Mouse (Mus musculus) small intestine, adult 2 months (tissue): ENCODE results near the gene Ehbp1. TPM values are rescaled to one million over a fixed set of nuclear protein-coding genes. Genes with fewer than 3 reads are reported as not detected.

ENCODE experiments used
- H3K27ac ChIP-seq: fragments of 200-500 bp; 2 replicates; pipeline ENCODE4 v1.5.1; 2012; ENCODE audit warnings: low read depth, low read length, control low read depth, inconsistent platforms; ENCODE audit not compliant: insufficient read depth
- H3K27me3 ChIP-seq: fragments of 200-500 bp; 2 replicates; pipeline ENCODE4 v1.6.1; 2012; ENCODE audit warnings: mild to moderate bottlenecking, moderate library complexity, low read length, inconsistent platforms; ENCODE audit not compliant: control insufficient read depth, insufficient read depth
- H3K36me3 ChIP-seq: fragments of 200-500 bp; 2 replicates; pipeline ENCODE4 v1.6.1; 2012; ENCODE audit warnings: mild to moderate bottlenecking, low read length, control low read depth, inconsistent platforms; ENCODE audit not compliant: control insufficient read depth, insufficient read depth
- H3K4me1 ChIP-seq: fragments of 200-500 bp; 2 replicates; pipeline ENCODE4 v1.6.1; 2012; ENCODE audit warnings: low read length, inconsistent platforms, mixed read lengths; ENCODE audit not compliant: control insufficient read depth, insufficient read depth, insufficient read length
- H3K4me3 ChIP-seq: fragments of 200-500 bp; 2 replicates; pipeline ENCODE4 v1.5.1; 2012; ENCODE audit warnings: low read depth, mild to moderate bottlenecking, control low read depth, inconsistent platforms, low read length, moderate library complexity
- CTCF ChIP-seq: fragments of 200-500 bp; IDR thresholded peaks from 2 replicates; pipeline ENCODE4 v1.5.1; 2012; ENCODE audit warnings: low read depth, mild to moderate bottlenecking, control low read depth, inconsistent platforms, low read length, moderate library complexity, mixed read lengths; ENCODE audit not compliant: insufficient replicate concordance, insufficient read length; ENCODE audit errors: extremely low read depth
- POLR2A ChIP-seq: fragments of 200-500 bp; IDR thresholded peaks from 2 replicates; pipeline ENCODE4 v1.6.1; 2012; ENCODE audit warnings: low read depth, mild to moderate bottlenecking, control low read depth, inconsistent platforms, low read length, moderate library complexity
- WGBS: fragments of 180-500 bp; shearing (Covaris S2); methylation state at CpG from one replicate; pipeline ENCODE4 v1.1.7; 2018; 5-methylcytosine and 5-hydroxymethylcytosine counted together
- polyA plus RNA-seq: library from polyadenylated mRNA; depleted of rRNA; stranded (reverse); fragments of >200 nt; gene quantifications from 2 replicates; pipeline ENCODE4 v1.2.3, GENCODE M21; 2012

Gene Ehbp1
- polyA plus RNA-seq, 1 experiment: 0.70 TPM

DNA sequence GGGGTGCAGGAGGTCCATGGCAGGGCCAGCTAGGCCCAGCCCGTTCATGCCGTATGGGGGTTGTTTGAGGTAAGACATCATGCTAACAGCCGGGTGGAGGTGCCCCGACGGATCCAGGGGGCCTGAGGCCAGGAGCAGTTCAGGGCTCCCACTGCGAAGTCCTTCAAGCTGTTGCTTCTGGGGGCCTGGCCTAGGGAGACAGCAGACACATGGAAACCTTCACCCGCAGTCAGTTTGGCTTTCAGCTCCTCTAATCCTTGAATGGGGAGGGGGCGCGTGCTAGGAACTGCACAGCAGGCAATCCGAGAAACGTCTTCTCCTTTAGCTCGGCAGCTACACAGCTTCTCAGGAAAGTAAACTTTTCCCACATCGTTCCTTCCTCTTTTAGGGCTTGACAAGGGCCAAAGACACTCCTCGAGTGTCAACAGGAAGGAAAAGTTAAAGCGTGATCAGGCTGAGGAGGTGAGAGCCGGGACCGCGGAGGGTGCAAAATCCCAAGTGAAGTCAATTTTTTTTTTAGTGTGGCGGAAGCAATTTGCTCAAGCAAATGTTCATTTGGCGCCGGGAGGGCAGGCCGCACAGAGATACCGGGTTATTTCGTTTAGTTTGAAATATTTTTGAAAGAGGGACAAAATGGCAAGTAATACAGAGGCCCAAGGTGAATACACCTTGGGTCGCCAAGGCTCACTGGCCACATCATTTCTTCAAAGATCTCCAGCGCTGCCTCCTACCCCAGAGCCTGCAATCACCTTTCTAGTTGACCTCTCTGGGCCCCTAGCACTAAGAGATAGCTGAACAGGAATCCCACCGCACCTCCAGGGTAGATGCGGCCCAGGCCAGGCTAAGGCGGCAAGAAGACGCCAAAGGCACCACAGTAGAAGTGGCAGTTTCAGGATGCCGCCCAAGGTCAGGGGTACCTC lies 342.4 kb downstream of the Ehbp1 start:
- Histone ChIP-seq H3K36me3 (no peaks in the 10 kb centered on the region), H3K4me3 (no peak overlapping the region), H3K4me1 (peaks cover 16% of the 10 kb centered on the region), H3K27ac (no peak overlapping the region), H3K27me3 (peaks cover 98% of the 10 kb centered on the region)
- 27% methylated on average over 31 of the region's 31 CpGs for WGBS
- TF ChIP-seq CTCF (no peak), POLR2A (no peak)

DNA sequence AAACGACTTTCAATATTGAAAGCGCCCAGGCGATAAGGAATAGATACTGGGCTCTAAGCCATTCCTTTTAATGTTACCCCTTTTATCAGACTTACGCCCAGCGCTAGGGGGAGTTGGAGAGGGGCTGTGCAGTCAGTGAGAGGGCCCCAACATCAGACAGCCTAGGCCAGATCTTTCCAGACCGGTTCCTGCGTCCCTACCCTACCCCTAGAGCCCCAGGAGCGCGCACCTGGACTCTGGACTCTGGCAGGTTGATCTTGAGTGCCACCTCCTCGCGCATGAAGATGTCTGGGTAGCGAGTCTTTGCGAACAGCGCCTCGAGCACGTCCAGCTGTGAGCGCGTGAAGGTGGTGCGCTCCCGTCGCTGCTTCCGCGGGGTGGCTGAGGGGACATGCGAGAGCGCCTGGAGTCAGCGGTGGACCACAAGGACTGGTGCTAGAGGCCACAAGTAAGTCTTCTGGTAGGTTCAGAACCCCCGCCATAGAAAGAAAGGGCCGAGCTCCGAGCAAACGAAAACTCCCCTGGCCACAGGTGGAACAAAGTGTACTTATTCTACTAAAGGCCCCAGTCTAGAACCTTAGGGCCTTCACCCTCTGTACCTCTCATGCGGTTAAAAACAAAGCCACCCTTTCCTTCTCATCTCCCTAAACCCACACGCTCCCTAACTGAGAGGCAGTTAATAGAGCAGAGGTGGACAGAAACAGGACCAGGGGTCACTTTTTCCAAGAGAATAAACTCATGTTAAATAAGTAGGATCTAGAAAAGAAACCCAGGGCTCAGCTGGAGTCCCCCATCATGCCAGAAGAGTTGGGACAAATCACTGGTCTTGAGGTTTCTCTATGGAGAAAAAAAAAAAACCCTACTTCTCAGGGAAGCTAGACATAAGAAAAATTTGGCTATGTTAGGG lies 343.7 kb downstream of the Ehbp1 start:
- Histone ChIP-seq H3K36me3 (no peaks in the 10 kb centered on the region), H3K4me3 (peak overlapping the region; percentile 41), H3K4me1 (peaks cover 16% of the 10 kb centered on the region), H3K27me3 (peaks cover 98% of the 10 kb centered on the region), H3K27ac (no peak overlapping the region)
- TF ChIP-seq CTCF (no peak), POLR2A (no peak)
- WGBS: 8% methylated on average over 32 of the region's 32 CpGs

DNA sequence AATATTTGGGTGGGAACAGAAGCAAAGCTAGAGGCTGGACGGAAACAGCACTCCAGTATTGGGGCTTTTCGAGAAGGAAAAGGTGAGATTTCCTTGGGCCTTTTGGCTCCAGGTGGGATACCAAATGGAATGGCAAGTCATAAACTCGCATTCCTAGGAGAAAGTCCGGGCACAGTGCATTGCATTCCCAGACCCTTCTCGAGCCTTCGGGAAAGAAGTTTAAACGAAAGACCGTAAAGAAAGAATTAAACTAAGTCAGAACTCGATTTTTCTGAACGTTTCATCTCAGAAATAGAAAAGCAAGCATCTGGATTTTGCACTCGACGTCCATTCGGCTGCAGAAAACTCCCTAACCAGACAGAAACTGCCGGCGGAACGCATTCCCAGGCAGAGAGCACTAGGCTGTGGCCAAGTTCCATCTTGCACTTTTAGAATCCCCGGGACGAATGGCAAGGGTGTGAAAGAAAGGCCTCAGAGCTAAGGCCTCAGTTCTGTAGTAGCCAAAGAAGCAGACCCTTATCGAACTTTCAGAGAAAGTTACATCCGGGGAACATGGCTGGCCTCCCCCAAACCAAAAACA lies 344.4 kb downstream of the Ehbp1 start:
- peaks cover 98% of the 10 kb centered on the region for H3K27me3 ChIP-seq
- no peak for TF ChIP-seq CTCF
- TF ChIP-seq POLR2A: no peak
- WGBS: 3% methylated on average over 20 of the region's 20 CpGs

DNA sequence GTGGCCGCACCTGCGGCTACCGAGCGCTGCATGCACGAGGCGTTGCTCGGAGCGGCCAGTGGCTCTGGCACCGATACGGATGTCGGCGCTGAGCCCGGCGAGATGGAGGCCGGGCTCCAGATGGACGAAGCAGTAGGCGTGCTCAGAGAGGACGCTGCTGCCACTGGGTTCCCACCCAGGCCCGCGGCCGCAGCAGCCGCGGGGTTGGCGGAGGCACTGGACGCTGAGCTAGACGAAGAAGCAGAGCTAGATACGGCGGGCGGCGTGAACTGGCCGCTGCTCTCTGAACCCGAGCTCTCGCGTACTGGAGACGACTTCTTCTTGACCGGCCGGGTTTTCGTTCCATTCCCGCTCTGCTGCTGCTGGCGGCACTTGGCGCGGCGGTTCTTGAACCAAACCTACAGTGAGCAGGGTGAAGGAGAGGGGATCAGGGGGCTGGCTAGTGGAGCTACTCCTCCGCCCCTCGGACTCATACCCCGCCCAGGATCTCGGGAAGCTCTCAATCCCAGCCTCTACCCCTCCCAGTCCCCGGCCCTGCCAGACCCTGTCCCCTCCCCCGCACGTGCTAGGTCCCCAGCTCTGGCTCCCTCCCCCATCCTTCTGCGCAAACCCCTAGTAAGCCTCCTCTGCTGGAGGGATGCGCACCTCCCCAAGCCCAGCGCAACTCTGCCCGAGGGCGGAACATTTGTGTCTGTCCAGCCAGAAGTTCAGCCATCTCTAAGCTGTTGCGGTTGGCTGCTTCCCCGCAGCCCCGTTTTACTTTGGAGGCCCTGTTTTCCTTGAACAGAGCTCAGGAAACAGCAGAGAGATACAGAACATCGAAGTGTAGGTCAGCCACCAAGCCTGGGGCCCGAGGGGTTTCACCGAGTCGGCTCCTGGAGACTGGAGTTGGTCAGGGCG lies 345.2 kb downstream of the Ehbp1 start:
- no peak for TF ChIP-seq POLR2A
- no peak for TF ChIP-seq CTCF
- WGBS: 3% methylated on average over 63 of the region's 63 CpGs
- Histone ChIP-seq H3K27me3 (peaks cover 93% of the 10 kb centered on the region), H3K27ac (no peak overlapping the region), H3K36me3 (no peaks in the 10 kb centered on the region), H3K4me1 (peaks cover 17% of the 10 kb centered on the region), H3K4me3 (no peak overlapping the region)

More for the DNA sequence above, 344.4 kb downstream of the Ehbp1 start:
- no peak overlapping the region for H3K27ac ChIP-seq
- peak overlapping the region; percentile 41; the same call in 1 of the 2 replicates for H3K4me3 ChIP-seq
- H3K4me1 ChIP-seq: peaks cover 18% of the 10 kb centered on the region
- H3K36me3 ChIP-seq: no peaks in the 10 kb centered on the region

DNA sequence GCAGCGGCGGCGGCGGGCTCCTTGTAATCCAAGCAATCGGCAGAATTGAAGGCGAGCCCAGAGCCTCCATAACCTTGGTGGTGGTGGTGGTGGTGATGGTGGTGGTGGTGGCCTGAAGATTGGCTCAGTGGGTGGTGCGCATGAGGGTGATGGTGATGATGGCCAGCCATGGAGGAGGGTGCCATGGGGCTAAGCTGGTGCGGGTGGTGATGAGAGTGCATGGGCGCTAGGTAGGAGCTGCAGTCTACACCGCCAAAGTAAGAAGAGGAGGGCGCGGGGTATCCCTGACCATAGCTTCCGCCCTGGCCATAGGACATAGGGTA lies 345.8 kb downstream of the Ehbp1 start:
- 6% methylated on average over 13 of the region's 13 CpGs for WGBS
- H3K36me3 ChIP-seq: no peaks in the 10 kb centered on the region

More for the DNA sequence above, 345.8 kb downstream of the Ehbp1 start:
- Histone ChIP-seq H3K4me1 (peaks cover 16% of the 10 kb centered on the region), H3K4me3 (no peak overlapping the region), H3K27ac (no peak overlapping the region), H3K27me3 (peaks cover 87% of the 10 kb centered on the region)
- no peak for TF ChIP-seq CTCF
- no peak for TF ChIP-seq POLR2A
